Mouse (Mus musculus): ENCODE results near the gene Ciao1.

DNA sequence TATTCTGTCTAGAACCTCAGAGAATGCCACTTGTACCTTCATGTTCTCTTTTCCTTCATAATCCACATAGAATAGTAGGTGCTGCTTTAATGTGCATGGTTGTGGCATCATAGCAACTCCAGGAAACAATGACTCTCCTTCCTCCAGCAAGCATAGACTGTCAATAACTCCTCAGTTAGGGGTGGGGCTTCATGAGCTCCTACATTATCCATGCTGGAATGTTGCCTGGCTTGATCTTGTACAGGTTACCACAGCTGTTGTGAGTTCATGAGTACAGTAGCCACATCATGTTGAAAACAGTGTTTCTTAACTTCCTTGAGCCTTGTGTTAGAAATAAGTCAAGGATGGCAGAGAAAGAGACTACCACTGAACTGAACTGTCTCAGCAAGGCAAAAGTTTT, 30.5 kb upstream of the Ciao1 start:
- TF ChIP-seq EP300 (IDR thresholded peaks at IDR 0.05; ENCODE audit: low read depth): no peak
- no peak for TF ChIP-seq CTCF (IDR thresholded peaks at IDR 0.05; ENCODE audit: low read depth)
